Mouse (Mus musculus): Measurements from ENCODE around the gene Slbp. TPM values are rescaled to one million over a fixed set of nuclear protein-coding genes. Genes with fewer than 3 reads are reported as not detected.

The Slbp gene
- total RNA-seq (2021), result 10 to 100 TPM; 23.6 to 27.7 TPM
- long read RNA-seq, experiment 1, transcript Slbp-201 (8 exons, 1,906 nt), result major isoform, 21 of 34 reads
- long read RNA-seq, experiment 1, partial matches to known transcripts, result 9 of 34 reads
- long read RNA-seq, experiment 1, other reads (novel, unspliced or antisense), result 4 of 34 reads
- long read RNA-seq, experiment 2, transcript Slbp-201 (8 exons, 1,906 nt), result major isoform, 27 of 30 reads
- long read RNA-seq, experiment 2, partial matches to known transcripts, result 3 of 30 reads
- long read RNA-seq, experiment 2, other reads (novel, unspliced or antisense), result 0 of 30 reads

GRCm38 (mm10) chr5:33651921-33652782 lies at the start of gene Slbp:
Gene Slbp, minus strand, starts transcription at chr5:33652574.
- intact Hi-C loops (cut with DNase I), result no loop called here

DNA sequence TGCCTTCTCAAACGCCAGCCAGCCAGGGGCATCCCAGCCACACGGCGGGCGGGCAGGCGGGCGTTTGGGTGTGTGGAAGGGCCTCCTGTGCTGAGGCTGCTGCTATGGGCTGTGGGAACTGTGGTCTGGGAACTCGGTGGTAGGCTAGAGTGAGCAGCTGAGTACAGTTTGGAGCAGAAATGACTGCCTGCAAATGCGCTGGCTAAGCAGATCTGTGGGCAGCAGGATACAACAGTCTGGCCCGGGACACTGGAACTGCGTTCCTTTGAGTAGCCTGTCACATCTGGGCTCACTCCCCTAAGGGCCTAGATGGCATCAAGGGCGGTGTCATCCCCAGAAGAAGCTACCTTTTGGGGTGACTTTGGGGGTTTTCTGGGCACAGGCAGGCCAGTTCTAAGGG lies 49.5 kb upstream of the Slbp start:
- no peak for DNase-seq (ENCODE audit: low spot score in 2 of 2)
- intact Hi-C loops (cut with DNase I), result no loop called here

More at GRCm38 (mm10) chr5:33651921-33652782, at the start of gene Slbp:
- DNase-seq (ENCODE audit: low spot score in 2 of 2), result peak; percentile 94 to 95

DNA sequence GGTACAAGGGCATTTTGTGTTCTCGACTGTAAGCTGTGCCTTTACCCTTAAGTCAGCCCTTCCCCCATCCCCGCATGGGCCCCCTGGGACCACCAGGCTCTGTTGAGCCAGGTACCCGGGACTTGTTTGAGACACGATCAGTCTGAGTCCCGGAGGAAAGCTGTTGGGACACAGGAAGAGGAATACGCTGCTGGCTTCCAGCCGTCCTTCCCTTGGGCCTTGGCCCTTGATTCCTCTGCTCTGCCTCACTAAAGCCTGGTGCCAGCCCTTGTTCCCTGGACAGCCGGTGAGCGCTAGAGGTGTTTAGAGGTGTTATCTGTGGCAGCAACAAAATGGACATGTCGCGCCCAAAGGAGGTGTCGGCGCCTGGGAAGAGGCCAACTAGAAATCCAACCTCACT lies 47.6 kb upstream of the Slbp start:
- DNase-seq (ENCODE audit: low spot score in 2 of 2), result no peak

DNA sequence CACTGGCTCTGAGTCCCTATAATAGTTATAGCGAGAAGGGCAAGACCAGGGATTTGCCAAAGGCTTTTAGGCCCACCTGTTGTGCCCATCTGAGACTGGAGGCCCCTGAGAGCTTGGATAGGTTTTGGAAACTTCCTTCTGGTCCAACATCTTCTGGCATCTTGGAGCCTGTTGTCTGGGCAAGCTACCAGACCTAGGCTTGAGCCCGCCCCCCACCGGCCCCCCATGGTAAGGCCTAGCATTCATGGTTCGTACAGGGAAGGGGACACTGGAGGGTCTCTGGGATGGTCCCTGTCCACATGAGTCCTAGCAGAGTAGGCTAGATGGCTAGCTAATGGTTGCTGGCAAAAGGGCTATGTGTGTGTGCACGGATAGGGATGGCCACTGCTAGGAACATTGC lies 46.3 kb upstream of the Slbp start:
- DNase-seq (ENCODE audit: low spot score in 2 of 2), result no peak
- intact Hi-C loops (cut with DNase I), result no loop called here

More for the DNA sequence above, 47.6 kb upstream of the Slbp start:
- intact Hi-C loops (cut with DNase I), result no loop called here

GRCm38 (mm10) chr5:33697947-33698512 lies 45.7 kb upstream of the Slbp start:
- intact Hi-C loops (cut with DNase I), result no loop called here
- peak; percentile 52 to 62 for DNase-seq (ENCODE audit: low spot score in 2 of 2)

- intact Hi-C loops (cut with DNase I), result no loop called here
Observed at GRCm38 (mm10) chr5:33697534-33697933, 45.2 kb upstream of the Slbp start.

DNA sequence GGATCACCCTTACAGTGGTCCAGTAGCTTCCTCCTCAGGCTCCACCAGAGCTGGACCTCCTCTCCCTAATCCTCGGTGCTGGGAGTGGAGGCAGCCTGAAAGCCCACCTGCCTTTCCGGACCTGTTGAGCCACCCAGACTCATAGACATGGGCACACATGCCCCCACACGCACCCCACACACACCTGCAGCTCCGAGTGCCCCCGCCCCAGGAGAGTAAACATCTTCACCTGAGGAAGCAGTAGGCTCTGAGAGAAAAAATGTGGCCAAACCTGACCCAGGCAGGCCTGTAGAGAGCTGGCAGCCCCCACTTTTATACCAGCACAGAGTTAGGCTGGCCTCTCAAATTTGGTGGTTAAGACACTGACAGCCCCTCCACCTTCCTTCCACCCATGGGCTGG lies 44.1 kb upstream of the Slbp start:
- no peak for DNase-seq (ENCODE audit: low spot score in 2 of 2)
- intact Hi-C loops (cut with DNase I), result no loop called here

More at GRCm38 (mm10) chr5:33697534-33697933, 45.2 kb upstream of the Slbp start:
- no peak for DNase-seq (ENCODE audit: low spot score in 2 of 2)

- DNase-seq (ENCODE audit: low spot score in 2 of 2), result no peak
- intact Hi-C loops (cut with DNase I), result no loop called here
Observed at GRCm38 (mm10) chr5:33695718-33696121, 43.3 kb upstream of the Slbp start.

- intact Hi-C loops (cut with DNase I), result no loop called here
Observed at GRCm38 (mm10) chr5:33694848-33695717, 42.7 kb upstream of the Slbp start.

DNA sequence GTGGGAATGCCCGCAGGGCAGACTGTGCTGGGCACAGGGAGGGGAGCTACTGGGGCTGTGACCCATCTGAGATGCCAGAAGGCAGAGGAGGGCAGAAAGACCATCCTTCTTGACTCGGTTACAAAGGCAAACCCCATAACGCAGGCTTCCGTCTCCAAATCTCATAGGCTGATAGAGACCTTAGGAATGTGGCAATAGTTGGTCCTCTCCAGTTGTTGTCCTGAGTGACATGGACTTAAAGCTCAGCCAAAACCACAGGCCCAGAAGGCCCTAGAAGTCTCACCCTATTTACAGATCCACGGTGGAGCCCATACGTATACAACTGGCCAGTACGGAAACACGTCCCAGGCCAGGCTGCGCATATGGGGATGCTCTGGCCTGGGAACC lies 42.1 kb upstream of the Slbp start:
- no peak for DNase-seq (ENCODE audit: low spot score in 2 of 2)
- intact Hi-C loops (cut with DNase I), result no loop called here

More at GRCm38 (mm10) chr5:33694848-33695717, 42.7 kb upstream of the Slbp start:
- DNase-seq (ENCODE audit: low spot score in 2 of 2), result peak in 1 of 2 experiments; percentile 43

- intact Hi-C loops (cut with DNase I), result no loop called here
Observed at GRCm38 (mm10) chr5:33692393-33692792, 40.0 kb upstream of the Slbp start.

GRCm38 (mm10) chr5:33689852-33690645 lies 37.7 kb upstream of the Slbp start:
- intact Hi-C loops (cut with DNase I), result loop anchor here (10.0 kb wide), 1 partner anchor 265 kb away; no protein-coding TSS in a partner anchor
- no peak for DNase-seq (ENCODE audit: low spot score in 2 of 2)

More at GRCm38 (mm10) chr5:33692393-33692792, 40.0 kb upstream of the Slbp start:
- DNase-seq (ENCODE audit: low spot score in 2 of 2), result no peak

DNA sequence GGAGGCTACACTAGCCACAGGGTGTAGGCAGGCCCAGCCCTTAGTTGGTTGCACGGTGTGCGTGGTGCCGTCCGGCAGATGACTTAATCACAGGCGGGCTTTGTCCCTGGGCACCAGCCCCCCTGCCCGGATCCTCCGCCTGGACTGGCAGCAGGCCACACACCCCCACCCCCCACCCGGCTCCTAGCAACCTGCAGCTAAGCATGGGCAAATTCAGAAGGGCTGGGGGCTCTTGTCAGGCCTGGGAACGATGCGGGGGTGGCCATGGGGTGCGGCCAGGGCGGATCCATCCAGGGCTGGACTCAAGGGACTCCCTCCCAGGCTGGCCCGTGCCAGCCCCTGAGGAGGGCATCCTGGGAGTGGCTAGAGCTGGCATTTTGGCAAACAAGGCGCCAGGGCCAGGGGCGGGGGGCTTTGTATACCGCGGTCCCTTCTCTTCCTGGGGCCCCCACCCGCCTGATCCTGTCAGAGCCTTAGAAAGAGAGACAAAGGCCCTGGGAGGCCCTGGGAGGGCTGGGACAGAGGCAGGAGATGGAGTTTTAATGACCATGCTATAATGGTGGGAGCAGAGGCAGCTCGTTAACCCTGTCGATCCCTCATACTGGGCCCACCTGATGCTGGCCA lies 37.0 kb upstream of the Slbp start:
- intact Hi-C loops (cut with DNase I), result loop anchor here (10.0 kb wide), 1 partner anchor 265 kb away; no protein-coding TSS in a partner anchor

DNA sequence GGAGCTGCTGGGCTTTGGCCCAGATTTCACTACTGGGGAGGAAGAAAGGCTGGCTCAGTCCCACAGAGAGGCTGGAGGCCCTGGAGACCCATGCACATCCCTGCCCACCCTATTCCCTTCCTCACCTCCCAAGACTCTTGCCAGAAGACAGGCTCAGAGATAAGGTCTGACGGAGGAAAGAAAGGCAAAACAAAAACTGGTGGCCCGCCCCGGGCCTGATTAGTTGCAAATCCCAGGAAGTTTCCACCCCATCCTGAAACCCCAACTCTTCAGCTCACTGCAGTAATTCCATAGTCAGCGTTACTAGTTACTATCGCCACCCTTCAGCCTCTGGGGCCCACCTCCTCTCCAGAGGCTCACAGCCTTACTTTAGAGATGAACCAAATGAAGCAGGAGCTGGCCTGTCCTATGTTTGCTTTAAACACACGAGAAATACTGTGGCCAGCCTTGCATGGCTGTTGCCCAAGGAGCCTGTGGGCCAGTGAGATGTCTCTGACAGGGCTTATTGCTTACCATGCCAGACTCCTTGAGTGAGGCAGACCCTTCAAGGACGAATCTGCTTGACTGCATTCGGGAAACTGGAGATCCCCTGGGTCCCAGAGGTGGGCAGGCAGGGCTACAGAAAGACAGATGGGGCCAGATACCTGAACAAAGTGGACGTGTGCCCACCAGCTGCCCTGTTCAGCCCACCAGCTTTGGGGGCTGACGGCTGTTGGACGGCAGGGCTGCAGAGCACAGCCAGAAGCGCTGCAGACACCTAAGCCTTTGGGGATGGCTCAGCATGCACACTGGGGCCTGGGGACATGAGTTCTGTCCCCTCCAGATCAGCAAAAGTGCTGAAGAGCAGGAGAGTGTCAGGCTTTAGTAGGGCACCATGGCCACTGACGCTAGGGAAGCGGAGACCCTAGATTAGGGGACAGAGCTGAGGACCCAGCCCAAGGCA lies 36.2 kb upstream of the Slbp start:
- intact Hi-C loops (cut with DNase I), result loop anchor here (10.0 kb wide), 1 partner anchor 266 kb away; no protein-coding TSS in a partner anchor

More for the DNA sequence above, 37.0 kb upstream of the Slbp start:
- DNase-seq (ENCODE audit: low spot score in 2 of 2), result no peak

GRCm38 (mm10) chr5:33687142-33687541 lies 34.8 kb upstream of the Slbp start:
- no peak for DNase-seq (ENCODE audit: low spot score in 2 of 2)
- intact Hi-C loops (cut with DNase I), result loop anchor here (10.0 kb wide), 1 partner anchor 268 kb away; no protein-coding TSS in a partner anchor

More for the DNA sequence above, 36.2 kb upstream of the Slbp start:
- no peak for DNase-seq (ENCODE audit: low spot score in 2 of 2)

- intact Hi-C loops (cut with DNase I), result loop anchor here (5.0 to 10.0 kb wide), 2 partner anchors 52 to 270 kb away; no protein-coding TSS in a partner anchor
Observed at GRCm38 (mm10) chr5:33684932-33685331, 32.6 kb upstream of the Slbp start.

More at GRCm38 (mm10) chr5:33684932-33685331, 32.6 kb upstream of the Slbp start:
- no peak for DNase-seq (ENCODE audit: low spot score in 2 of 2)

Measured in left cerebral cortex, postnatal 14 days (tissue).